ENCODE assay signal across 22 mouse cellular contexts in the genomic region with DNA sequence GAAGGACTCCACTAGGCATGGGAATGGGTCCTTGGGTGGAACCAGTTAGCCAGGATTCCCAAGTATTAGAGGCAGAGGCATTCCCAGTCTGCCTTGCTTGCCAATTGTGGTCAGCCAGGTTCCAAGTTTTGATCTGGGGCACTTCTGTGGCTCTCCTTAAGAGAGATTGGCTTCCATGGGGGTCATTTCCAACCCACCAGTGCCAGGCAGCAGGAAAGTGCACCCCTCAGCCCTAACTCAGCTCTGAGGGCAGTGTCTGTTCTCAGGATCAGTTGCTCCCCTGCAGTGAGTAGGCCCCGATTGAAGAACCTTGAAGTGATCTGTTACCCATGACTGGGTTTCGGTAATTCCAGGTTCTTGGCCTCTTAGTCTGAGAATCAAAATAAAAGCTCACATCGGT. TPM values are rescaled to one million over a fixed set of nuclear protein-coding genes. Genes with fewer than 3 reads are reported as not detected.
DNase-seq lines count a peak whose midpoint lies in the region; ATAC-seq and TF ChIP-seq lines count a peak whose summit lies in the region.
"Had no signal": no experiment of that assay in that cellular context is flagged by ENCODE, and none has a peak within 500 bp of the region (broad histone marks: within the 10 kb centered on the region; RNA-seq: fewer than 3 reads in every experiment).

No protein-coding gene starts in this region.

- DNase-seq in cerebellum, adult 8-10 months = peak; percentile 8
- DNase-seq in cerebellum, postnatal 25 days = no peak
- no peak for DNase-seq in limb, embryonic 10.5 days (ENCODE audit: low spot score)
- no peak for DNase-seq in stomach, postnatal 0 days (ENCODE audit: low spot score)
- DNase-seq in kidney, postnatal 4 days = no peak
- DNase-seq in embryo, embryonic 11 days = no peak
- DNase-seq: adrenal gland, postnatal 14 days; gastrocnemius, postnatal 25 days; kidney, adult 11 months; left cerebral cortex, postnatal 4 days; liver, embryonic 13.5 days; lung, adult 2 months; lung, postnatal 14 days; right cerebral cortex, postnatal 14 days; thymus, adult 2 months; thymus, postnatal 4 days had no signal

- no peaks in the 10 kb centered on the region for H3K27me3 ChIP-seq in limb, embryonic 12.5 days
- H3K27me3 ChIP-seq in limb, embryonic 10.5 days (ENCODE audit: low read depth, poor library complexity, severe bottlenecking) = no peaks in the 10 kb centered on the region
- no peaks in the 10 kb centered on the region for H3K27me3 ChIP-seq in limb, embryonic 13.5 days
- H3K27me3 ChIP-seq in stomach, postnatal 0 days (ENCODE audit: control insufficient read depth, insufficient read depth, low read length) = no peaks in the 10 kb centered on the region
- H3K27me3 ChIP-seq: heart, embryonic 15.5 days had no signal

- H3K4me2 ChIP-seq in limb, embryonic 12.5 days = no peak overlapping the region
- no peak overlapping the region for H3K4me2 ChIP-seq in limb, embryonic 13.5 days (replicated peaks)
- H3K4me2 ChIP-seq in stomach, postnatal 0 days (replicated peaks; ENCODE audit: low read depth) = no peak overlapping the region
- H3K4me2 ChIP-seq: heart, embryonic 15.5 days; liver, embryonic 13.5 days; midbrain, embryonic 12.5 days had no signal

- no peak for TF ChIP-seq EP300 in stomach, postnatal 0 days (optimal IDR thresholded peaks at IDR 0.05)

- no peak for TF ChIP-seq CTCF in stomach, postnatal 0 days (IDR thresholded peaks at IDR 0.05; ENCODE audit: low read depth)

- H3K36me3 ChIP-seq in limb, embryonic 12.5 days = no peaks in the 10 kb centered on the region
- no peaks in the 10 kb centered on the region for H3K36me3 ChIP-seq in limb, embryonic 10.5 days
- no peaks in the 10 kb centered on the region for H3K36me3 ChIP-seq in limb, embryonic 13.5 days
- no peaks in the 10 kb centered on the region for H3K36me3 ChIP-seq in stomach, postnatal 0 days (ENCODE audit: control insufficient read depth, insufficient read depth, low read length)
- H3K36me3 ChIP-seq: heart, embryonic 15.5 days; liver, embryonic 13.5 days; midbrain, embryonic 12.5 days had no signal

- peaks cover 36% of the 10 kb centered on the region for H3K4me1 ChIP-seq in limb, embryonic 12.5 days (replicated peaks)
- peaks cover 26% of the 10 kb centered on the region for H3K4me1 ChIP-seq in limb, embryonic 10.5 days
- H3K4me1 ChIP-seq in limb, embryonic 13.5 days = peaks cover 41% of the 10 kb centered on the region
- H3K4me1 ChIP-seq in stomach, postnatal 0 days (replicated peaks; ENCODE audit: control insufficient read depth, insufficient read depth) = peaks cover 10% of the 10 kb centered on the region; the same call in 1 of the 2 replicates

- H3K9ac ChIP-seq in limb, embryonic 12.5 days (replicated peaks) = no peak overlapping the region
- no peak overlapping the region for H3K9ac ChIP-seq in limb, embryonic 13.5 days
- H3K9ac ChIP-seq in stomach, postnatal 0 days (ENCODE audit: low read length) = no peak overlapping the region
- H3K9ac ChIP-seq: heart, embryonic 15.5 days; liver, embryonic 13.5 days; midbrain, embryonic 12.5 days had no signal

- H3K27ac ChIP-seq in limb, embryonic 12.5 days = peak overlapping the region; percentile 50; the same call in 1 of the 2 replicates
- no peak overlapping the region for H3K27ac ChIP-seq in limb, embryonic 10.5 days
- peak overlapping the region; percentile 72; the same call in 1 of the 2 replicates for H3K27ac ChIP-seq in limb, embryonic 13.5 days
- 0 out of 2 replicates have a peak overlapping the region, but pooled peaks have one; percentile 36 for H3K27ac ChIP-seq in stomach, postnatal 0 days (replicated peaks)
- H3K27ac ChIP-seq: heart, embryonic 15.5 days; kidney, postnatal 0 days; liver, embryonic 13.5 days; midbrain, embryonic 12.5 days had no signal

- ATAC-seq in limb, embryonic 12.5 days (ENCODE audit: insufficient number of reproducible peaks, insufficient read depth, low FRiP score, low TSS enrichment, low read depth) = no peak
- no peak for ATAC-seq in limb, embryonic 13.5 days (ENCODE audit: low FRiP score, low read depth)
- ATAC-seq in stomach, postnatal 0 days (ENCODE audit: low FRiP score, low TSS enrichment) = no peak
- ATAC-seq: hindbrain, embryonic 16.5 days had no signal

- 89% methylated on average over 3 of the region's 3 CpGs for WGBS in limb, embryonic 12.5 days
- 93% methylated on average over 3 of the region's 3 CpGs for WGBS in limb, embryonic 10.5 days
- WGBS in limb, embryonic 13.5 days = 84% methylated on average over 3 of the region's 3 CpGs
- WGBS in stomach, postnatal 0 days = 81% methylated on average over 3 of the region's 3 CpGs

- no peaks in the 10 kb centered on the region for H3K9me3 ChIP-seq in limb, embryonic 12.5 days
- no peaks in the 10 kb centered on the region for H3K9me3 ChIP-seq in limb, embryonic 10.5 days (replicated peaks)
- no peaks in the 10 kb centered on the region for H3K9me3 ChIP-seq in limb, embryonic 13.5 days
- H3K9me3 ChIP-seq in stomach, postnatal 0 days (ENCODE audit: control insufficient read depth, low read length) = no peaks in the 10 kb centered on the region
- H3K9me3 ChIP-seq: heart, embryonic 15.5 days; liver, embryonic 13.5 days; midbrain, embryonic 12.5 days had no signal

- no peak overlapping the region for H3K4me3 ChIP-seq in limb, embryonic 12.5 days (replicated peaks)
- H3K4me3 ChIP-seq in limb, embryonic 10.5 days = no peak overlapping the region
- no peak overlapping the region for H3K4me3 ChIP-seq in limb, embryonic 13.5 days
- H3K4me3 ChIP-seq in stomach, postnatal 0 days (ENCODE audit: low read depth, low read length) = no peak overlapping the region
- H3K4me3 ChIP-seq: heart, embryonic 15.5 days; liver, embryonic 13.5 days; midbrain, embryonic 12.5 days had no signal

RNA-seq across cellular contexts. Expression of gene Pofut2, which starts 3.8 kb away (rescaled TPM):
- polyA plus RNA-seq in limb, embryonic 12.5 days (2016; fragmentation: Nextera tagmentation; extraction: Ambion mirVana) = 95.6 and 98.1 TPM in 2 replicates
- polyA plus RNA-seq in limb, embryonic 10.5 days (2016; fragmentation: Nextera tagmentation; extraction: Ambion mirVana) = 72.9 and 83.3 TPM in 2 replicates
- 148 and 151 TPM in 2 replicates for polyA plus RNA-seq in limb, embryonic 13.5 days (2015; fragmentation: Nextera tagmentation; extraction: Ambion mirVana)
- 50.7 and 54.0 TPM in 2 replicates for polyA plus RNA-seq in stomach, postnatal 0 days (2015; fragmentation: Nextera tagmentation; extraction: Ambion mirVana)
